8 mouse cellular contexts compared by ENCODE assay signal in genomic region chr5:74433580-74434147, GRCm38 (mm10).
DNase-seq lines count a peak whose midpoint lies in the region; ATAC-seq lines count a peak whose summit lies in the region.

No protein-coding gene starts in this region.

- no peaks in the 10 kb centered on the region for H3K9me3 ChIP-seq in forebrain, embryonic 10.5 days
- H3K9me3 ChIP-seq in forebrain, embryonic 12.5 days = no peaks in the 10 kb centered on the region
- H3K9me3 ChIP-seq in intestine, embryonic 14.5 days (ENCODE audit: control insufficient read depth, low read length) = no peaks in the 10 kb centered on the region
- no peaks in the 10 kb centered on the region for H3K9me3 ChIP-seq in midbrain, embryonic 12.5 days

- no peaks in the 10 kb centered on the region for H3K36me3 ChIP-seq in forebrain, embryonic 10.5 days (replicated peaks)
- H3K36me3 ChIP-seq in forebrain, embryonic 12.5 days (replicated peaks) = no peaks in the 10 kb centered on the region
- no peaks in the 10 kb centered on the region for H3K36me3 ChIP-seq in intestine, embryonic 14.5 days (ENCODE audit: control insufficient read depth, insufficient read depth, low read length)
- H3K36me3 ChIP-seq in midbrain, embryonic 12.5 days = no peaks in the 10 kb centered on the region

- no peak overlapping the region for H3K4me3 ChIP-seq in forebrain, embryonic 10.5 days
- no peak overlapping the region for H3K4me3 ChIP-seq in forebrain, embryonic 12.5 days (replicated peaks)
- H3K4me3 ChIP-seq in intestine, embryonic 14.5 days (ENCODE audit: low read depth, low read length) = no peak overlapping the region
- no peak overlapping the region for H3K4me3 ChIP-seq in midbrain, embryonic 12.5 days

- no peaks in the 10 kb centered on the region for H3K27me3 ChIP-seq in forebrain, embryonic 10.5 days (ENCODE audit: poor library complexity, severe bottlenecking)
- 0 out of 2 replicates have a peak, but pooled peaks cover 3% of the 10 kb centered on the region for H3K27me3 ChIP-seq in forebrain, embryonic 12.5 days
- H3K27me3 ChIP-seq in intestine, embryonic 14.5 days (replicated peaks; ENCODE audit: control insufficient read depth, insufficient read depth, low read length) = no peaks in the 10 kb centered on the region
- peaks cover 24% of the 10 kb centered on the region for H3K27me3 ChIP-seq in midbrain, embryonic 12.5 days

- WGBS in forebrain, embryonic 10.5 days = 38% methylated on average over 9 of the region's 9 CpGs
- 41% methylated on average over 9 of the region's 9 CpGs for WGBS in forebrain, embryonic 12.5 days
- 6% methylated on average over 9 of the region's 9 CpGs for WGBS in intestine, embryonic 14.5 days
- 30% methylated on average over 9 of the region's 9 CpGs for whole genome bisulfite sequencing in midbrain, embryonic 12.5 days

- DNase-seq in forebrain, embryonic 10.5 days (ENCODE audit: extremely low spot score, low spot score) = peak; percentile 43
- DNase-seq in cerebellum, adult 9-10 months = peak; percentile 71
- peak; percentile 71 for DNase-seq in gastrocnemius, adult 18-20 months (ENCODE audit: low spot score)
- peak; percentile 89 for DNase-seq in intestine, embryonic 14.5 days (ENCODE audit: low spot score)
- DNase-seq in left cerebral cortex, adult 9 months (ENCODE audit: low spot score in 2 of 2) = peak; percentile 14 to 76
- peak; percentile 20 to 67 for DNase-seq in spleen, postnatal 10 days (ENCODE audit: low spot score in 2 of 2)

- peaks cover 8% of the 10 kb centered on the region; the same call in 1 of the 2 replicates for H3K4me1 ChIP-seq in forebrain, embryonic 10.5 days
- H3K4me1 ChIP-seq in forebrain, embryonic 12.5 days = no peaks in the 10 kb centered on the region
- peaks cover 22% of the 10 kb centered on the region for H3K4me1 ChIP-seq in intestine, embryonic 14.5 days (replicated peaks; ENCODE audit: control insufficient read depth, insufficient read depth, low read length)
- no peaks in the 10 kb centered on the region; the same call in 1 of the 2 replicates for H3K4me1 ChIP-seq in midbrain, embryonic 12.5 days

- H3K27ac ChIP-seq in forebrain, embryonic 10.5 days = peak overlapping the region; percentile 62; the same call in 1 of the 2 replicates
- H3K27ac ChIP-seq in forebrain, embryonic 12.5 days = no peak overlapping the region
- H3K27ac ChIP-seq in intestine, embryonic 14.5 days (ENCODE audit: low read depth) = no peak overlapping the region
- no peak overlapping the region for H3K27ac ChIP-seq in midbrain, embryonic 12.5 days (replicated peaks)

- H3K9ac ChIP-seq in forebrain, embryonic 12.5 days = no peak overlapping the region
- no peak overlapping the region for H3K9ac ChIP-seq in intestine, embryonic 14.5 days (ENCODE audit: low read length)
- H3K9ac ChIP-seq in midbrain, embryonic 12.5 days (replicated peaks) = no peak overlapping the region

- H3K4me2 ChIP-seq in forebrain, embryonic 12.5 days = no peak overlapping the region
- H3K4me2 ChIP-seq in intestine, embryonic 14.5 days (ENCODE audit: low read length) = peak overlapping the region; percentile 42; the same call in 1 of the 2 replicates
- peak overlapping the region; percentile 39; the same call in 1 of the 2 replicates for H3K4me2 ChIP-seq in midbrain, embryonic 12.5 days (replicated peaks)

- no peak for ATAC-seq in forebrain, embryonic 12.5 days (ENCODE audit: low FRiP score)
- no peak for ATAC-seq in intestine, embryonic 14.5 days (replicated peaks; ENCODE audit: low FRiP score, low TSS enrichment, low read depth)
- ATAC-seq in midbrain, embryonic 12.5 days (ENCODE audit: low FRiP score, low read depth) = no peak
